Comparison of ENCODE assay signal across 15 mouse cellular contexts in genomic region chr14:60769340-60769739, GRCm38 (mm10). TPM values are rescaled to one million over a fixed set of nuclear protein-coding genes. Genes with fewer than 3 reads are reported as not detected.
DNase-seq lines count a peak whose midpoint lies in the region; ATAC-seq and TF ChIP-seq lines count a peak whose summit lies in the region.
"Had no signal": no experiment of that assay in that cellular context is flagged by ENCODE, and none has a peak within 500 bp of the region (broad histone marks: within the 10 kb centered on the region; RNA-seq: fewer than 3 reads in every experiment).

No protein-coding gene starts in this region.

- DNase-seq in adrenal gland, adult 8-10 months: peak; percentile 47
- no peak for DNase-seq in adrenal gland, adult 18-20 months (ENCODE audit: low spot score in 2 of 2)
- DNase-seq in hindbrain, postnatal 0 days (ENCODE audit: low spot score): peak; percentile 35
- no peak for DNase-seq in midbrain, postnatal 0 days (ENCODE audit: low spot score)
- no peak for DNase-seq in left cerebral cortex, adult 8-10 months (ENCODE audit: low spot score in 2 of 2)
- DNase-seq: right cerebral cortex, postnatal 14 days had no signal

- no peaks in the 10 kb centered on the region for H3K4me1 ChIP-seq in hindbrain, postnatal 0 days (ENCODE audit: insufficient read depth, low read length)
- H3K4me1 ChIP-seq in hindbrain, embryonic 12.5 days: no peaks in the 10 kb centered on the region
- no peaks in the 10 kb centered on the region for H3K4me1 ChIP-seq in midbrain, postnatal 0 days (ENCODE audit: insufficient read depth, low read length)
- H3K4me1 ChIP-seq in midbrain, embryonic 16.5 days (ENCODE audit: control insufficient read depth, insufficient read depth, low read length): no peaks in the 10 kb centered on the region
- no peaks in the 10 kb centered on the region for H3K4me1 ChIP-seq in small intestine, adult 2 months (ENCODE audit: control insufficient read depth, insufficient read depth, insufficient read length, low read length)
- H3K4me1 ChIP-seq: neural tube, embryonic 13.5 days had no signal

- H3K9ac ChIP-seq in hindbrain, postnatal 0 days (replicated peaks; ENCODE audit: low read length): no peak overlapping the region
- no peak overlapping the region for H3K9ac ChIP-seq in hindbrain, embryonic 12.5 days
- H3K9ac ChIP-seq in midbrain, postnatal 0 days (replicated peaks; ENCODE audit: low read length, poor library complexity, severe bottlenecking): no peak overlapping the region
- no peak overlapping the region for H3K9ac ChIP-seq in midbrain, embryonic 16.5 days (ENCODE audit: low read depth, low read length)
- H3K9ac ChIP-seq: hindbrain, embryonic 15.5 days; kidney, embryonic 15.5 days; limb, embryonic 13.5 days; lung, embryonic 15.5 days; midbrain, embryonic 12.5 days; neural tube, embryonic 13.5 days had no signal

- H3K36me3 ChIP-seq in hindbrain, postnatal 0 days (ENCODE audit: insufficient read depth, low read length): no peaks in the 10 kb centered on the region
- no peaks in the 10 kb centered on the region for H3K36me3 ChIP-seq in hindbrain, embryonic 12.5 days
- no peaks in the 10 kb centered on the region for H3K36me3 ChIP-seq in midbrain, postnatal 0 days (ENCODE audit: insufficient read depth, low read length)
- no peaks in the 10 kb centered on the region for H3K36me3 ChIP-seq in midbrain, embryonic 16.5 days (ENCODE audit: control insufficient read depth, insufficient read depth, low read length)
- H3K36me3 ChIP-seq in small intestine, adult 2 months (ENCODE audit: control insufficient read depth, insufficient read depth, low read length): no peaks in the 10 kb centered on the region
- H3K36me3 ChIP-seq: hindbrain, embryonic 15.5 days; kidney, embryonic 15.5 days; limb, embryonic 13.5 days; lung, embryonic 15.5 days; midbrain, embryonic 12.5 days; neural tube, embryonic 13.5 days had no signal

- no peaks in the 10 kb centered on the region for H3K27me3 ChIP-seq in hindbrain, postnatal 0 days (ENCODE audit: insufficient read depth, low read length)
- H3K27me3 ChIP-seq in hindbrain, embryonic 12.5 days: no peaks in the 10 kb centered on the region
- no peaks in the 10 kb centered on the region for H3K27me3 ChIP-seq in midbrain, postnatal 0 days (ENCODE audit: insufficient read depth, low read length)
- H3K27me3 ChIP-seq in midbrain, embryonic 16.5 days (ENCODE audit: control insufficient read depth, insufficient read depth, low read depth, low read length): no peaks in the 10 kb centered on the region
- no peaks in the 10 kb centered on the region for H3K27me3 ChIP-seq in small intestine, adult 2 months (ENCODE audit: control insufficient read depth, insufficient read depth, low read length)
- H3K27me3 ChIP-seq: hindbrain, embryonic 15.5 days; kidney, embryonic 15.5 days; limb, embryonic 13.5 days; lung, embryonic 15.5 days; midbrain, embryonic 12.5 days; neural tube, embryonic 13.5 days had no signal

- no peak overlapping the region for H3K4me2 ChIP-seq in hindbrain, postnatal 0 days (ENCODE audit: low read depth, low read length)
- H3K4me2 ChIP-seq in hindbrain, embryonic 12.5 days (replicated peaks): no peak overlapping the region
- H3K4me2 ChIP-seq in midbrain, postnatal 0 days (ENCODE audit: low read depth, low read length, poor library complexity, severe bottlenecking): no peak overlapping the region
- no peak overlapping the region for H3K4me2 ChIP-seq in midbrain, embryonic 16.5 days (ENCODE audit: low read length)
- H3K4me2 ChIP-seq: hindbrain, embryonic 15.5 days; kidney, embryonic 15.5 days; limb, embryonic 13.5 days; lung, embryonic 15.5 days; midbrain, embryonic 12.5 days; neural tube, embryonic 13.5 days had no signal

- H3K27ac ChIP-seq in hindbrain, postnatal 0 days: no peak overlapping the region
- no peak overlapping the region for H3K27ac ChIP-seq in hindbrain, embryonic 12.5 days
- no peak overlapping the region for H3K27ac ChIP-seq in midbrain, postnatal 0 days (ENCODE audit: low read depth, low read length)
- H3K27ac ChIP-seq in midbrain, embryonic 16.5 days (ENCODE audit: low read length): no peak overlapping the region
- 0 out of 2 replicates have a peak overlapping the region, but pooled peaks have one; percentile 43 for H3K27ac ChIP-seq in small intestine, adult 2 months (ENCODE audit: insufficient read depth, low read depth, low read length)
- H3K27ac ChIP-seq: hindbrain, embryonic 15.5 days; kidney, embryonic 15.5 days; limb, embryonic 13.5 days; lung, embryonic 15.5 days; midbrain, embryonic 12.5 days; neural tube, embryonic 13.5 days had no signal

- 40% methylated on average over 6 of the region's 6 CpGs for WGBS in hindbrain, postnatal 0 days
- 43% methylated on average over 6 of the region's 6 CpGs for WGBS in hindbrain, embryonic 12.5 days
- WGBS in midbrain, postnatal 0 days: 43% methylated on average over 6 of the region's 6 CpGs
- WGBS in midbrain, embryonic 16.5 days: 49% methylated on average over 6 of the region's 6 CpGs
- WGBS in small intestine, adult 2 months: 47% methylated on average over 6 of the region's 6 CpGs

- TF ChIP-seq POLR2A in small intestine, adult 2 months (IDR thresholded peaks at IDR 0.05; ENCODE audit: low read depth, low read length): no peak

- H3K4me3 ChIP-seq in hindbrain, postnatal 0 days (ENCODE audit: low read length): no peak overlapping the region
- H3K4me3 ChIP-seq in hindbrain, embryonic 12.5 days: no peak overlapping the region
- H3K4me3 ChIP-seq in midbrain, postnatal 0 days (ENCODE audit: low read depth, low read length): no peak overlapping the region
- no peak overlapping the region for H3K4me3 ChIP-seq in midbrain, embryonic 16.5 days (ENCODE audit: low read depth, low read length)
- no peak overlapping the region for H3K4me3 ChIP-seq in small intestine, adult 2 months (ENCODE audit: low read depth, low read length)
- H3K4me3 ChIP-seq: hindbrain, embryonic 15.5 days; kidney, embryonic 15.5 days; limb, embryonic 13.5 days; lung, embryonic 15.5 days; midbrain, embryonic 12.5 days; neural tube, embryonic 13.5 days had no signal

- H3K9me3 ChIP-seq in hindbrain, postnatal 0 days (ENCODE audit: low read length): no peaks in the 10 kb centered on the region
- H3K9me3 ChIP-seq in hindbrain, embryonic 12.5 days (replicated peaks): no peaks in the 10 kb centered on the region
- no peaks in the 10 kb centered on the region for H3K9me3 ChIP-seq in midbrain, postnatal 0 days (ENCODE audit: low read length)
- H3K9me3 ChIP-seq in midbrain, embryonic 16.5 days (replicated peaks; ENCODE audit: control insufficient read depth, low read length, poor library complexity, severe bottlenecking): no peaks in the 10 kb centered on the region
- H3K9me3 ChIP-seq: hindbrain, embryonic 15.5 days; kidney, embryonic 15.5 days; limb, embryonic 13.5 days; lung, embryonic 15.5 days; midbrain, embryonic 12.5 days; neural tube, embryonic 13.5 days had no signal

- ATAC-seq in hindbrain, postnatal 0 days: no peak
- ATAC-seq in hindbrain, embryonic 12.5 days (ENCODE audit: low FRiP score): no peak
- no peak for ATAC-seq in midbrain, postnatal 0 days (ENCODE audit: low FRiP score)
- no peak for ATAC-seq in midbrain, embryonic 16.5 days

- peak; percentile 57 for TF ChIP-seq CTCF in hindbrain, postnatal 0 days (IDR thresholded peaks at IDR 0.05; ENCODE audit: low read depth)
- TF ChIP-seq CTCF in midbrain, postnatal 0 days (IDR thresholded peaks at IDR 0.05): peak; percentile 60
- TF ChIP-seq CTCF in small intestine, adult 2 months (IDR thresholded peaks at IDR 0.05; ENCODE audit: extremely low read depth, insufficient read length, insufficient replicate concordance, low read depth, low read length): no peak

RNA-seq across cellular contexts. Expression of gene C1qtnf9, which starts 1.4 kb away (rescaled TPM):
- 1 to 10 TPM; 2.3 to 6.0 (median 2.7) TPM for total RNA-seq in adrenal gland, adult 8-10 months (2022)
- total RNA-seq in adrenal gland, adult 18-20 months (2021): 1 to 10 TPM; 2.4 to 6.8 TPM
- not detected in 2 replicates for total RNA-seq in hindbrain, postnatal 0 days (2014; rRNA removed)
- polyA plus RNA-seq in hindbrain, postnatal 0 days (2015; fragmentation: Nextera tagmentation; extraction: Ambion mirVana): 0.19 and 0.24 TPM in 2 replicates
- polyA plus RNA-seq in hindbrain, embryonic 12.5 days (2016; fragmentation: Nextera tagmentation; extraction: Ambion mirVana): 0.20 and 0.43 TPM in 2 replicates
- total RNA-seq in midbrain, postnatal 0 days (2014; rRNA removed): 0.11 and 0.28 TPM in 2 replicates
- polyA plus RNA-seq in midbrain, postnatal 0 days (2015; fragmentation: Nextera tagmentation; extraction: Ambion mirVana): 0.10 TPM in 1 of 2 replicates, not detected in the other
- not detected in 2 replicates for polyA plus RNA-seq in midbrain, embryonic 16.5 days (2015; fragmentation: Nextera tagmentation; extraction: Ambion mirVana)
- 0.47 and 0.70 TPM in 2 replicates for polyA plus RNA-seq in small intestine, adult 2 months (2012; rRNA removed)
- total RNA-seq in left cerebral cortex, adult 8-10 months (2022): under 1 TPM in 3 of 4 experiments, not detected in 1; 0.19 to 0.37 (median 0.34) TPM

RNA-seq across cellular contexts. Expression of gene Mipep, which starts 15.0 kb away (rescaled TPM):
- total RNA-seq in adrenal gland, adult 8-10 months (2022): 10 to 100 TPM; 38.3 to 40.6 (median 40.1) TPM
- total RNA-seq in adrenal gland, adult 18-20 months (2021): 10 to 100 TPM; 39.0 to 50.0 TPM
- total RNA-seq in hindbrain, postnatal 0 days (2014; rRNA removed): 31.7 and 33.1 TPM in 2 replicates
- 15.7 and 17.5 TPM in 2 replicates for polyA plus RNA-seq in hindbrain, postnatal 0 days (2015; fragmentation: Nextera tagmentation; extraction: Ambion mirVana)
- polyA plus RNA-seq in hindbrain, embryonic 12.5 days (2016; fragmentation: Nextera tagmentation; extraction: Ambion mirVana): 21.4 and 22.3 TPM in 2 replicates
- 23.6 and 32.1 TPM in 2 replicates for total RNA-seq in midbrain, postnatal 0 days (2014; rRNA removed)
- 16.7 and 17.1 TPM in 2 replicates for polyA plus RNA-seq in midbrain, postnatal 0 days (2015; fragmentation: Nextera tagmentation; extraction: Ambion mirVana)
- polyA plus RNA-seq in midbrain, embryonic 16.5 days (2015; fragmentation: Nextera tagmentation; extraction: Ambion mirVana): 20.3 and 20.7 TPM in 2 replicates
- polyA plus RNA-seq in small intestine, adult 2 months (2012; rRNA removed): 6.2 and 6.4 TPM in 2 replicates
- 10 to 100 TPM; 25.3 to 27.7 (median 26.0) TPM for total RNA-seq in left cerebral cortex, adult 8-10 months (2022)

Comparison
In these comparisons a context has a peak if more than half of its experiments do, and no peak if none do; other contexts are left out.
1. DNase-seq: peak in adrenal gland, adult 8-10 months (single experiment) and hindbrain, postnatal 0 days (single experiment); none in adrenal gland, adult 18-20 months (0 of 2), midbrain, postnatal 0 days (single experiment) and left cerebral cortex, adult 8-10 months (0 of 2).